Mouse (Mus musculus) gastrocnemius, postnatal 14 days (tissue): ENCODE data around the gene Pde4b. TPM values are rescaled to one million over a fixed set of nuclear protein-coding genes. Genes with fewer than 3 reads are reported as not detected.
"Not testable (repeated sequence)": the region's sequence is repeated elsewhere in the genome, so short reads cannot be mapped to it uniquely, and the experiment has no call there.

Source experiments
- DNase-seq: peaks from one replicate; pipeline ENCODE4 v3.0.0; 2021; ENCODE audit warnings: mixed read lengths
- intact Hi-C: fragments of 180-260 bp; cut with DNase I; formaldehyde crosslinking; loops from one replicate; pipeline ENCODE4 v1.15.1; 2025; ENCODE audit warnings: low total_unique reads
- total RNA-seq, 2 experiments: library from RNA; stranded (reverse); gene quantifications; 2 replicates each; pipeline ENCODE4 v1.2.3; 2021

Pde4b gene
- total RNA-seq, 2 experiments from 2014 or later = 28.8 to 39.4 TPM

- DNase-seq = no peak
- intact Hi-C loops = loop anchor here (2.0 kb wide), 1 partner anchor 161 kb away; no protein-coding TSS in a partner anchor
Observed at GRCm38 (mm10) chr4:102493342-102494128, 406.2 kb downstream of the Pde4b start.

DNA sequence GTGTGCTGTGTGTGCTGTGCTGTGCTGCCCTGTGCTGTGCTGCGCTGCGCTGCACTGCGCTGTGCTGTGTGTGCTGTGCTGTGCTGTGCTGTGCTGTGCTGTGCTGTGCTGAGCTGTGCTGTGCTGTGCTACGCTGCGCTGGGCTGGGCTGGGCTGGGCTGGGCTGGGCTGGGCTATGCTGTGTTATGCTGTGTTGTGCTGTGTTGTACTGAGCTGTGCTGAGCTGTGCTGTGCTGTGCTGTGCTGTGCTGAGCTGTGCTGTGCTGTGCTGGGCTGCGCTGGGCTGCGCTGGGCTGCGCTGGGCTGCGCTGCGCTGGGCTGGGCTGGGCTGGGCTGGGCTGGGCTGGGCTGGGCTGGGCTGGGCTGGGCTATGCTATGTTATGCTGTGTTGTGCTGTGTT, 406.9 kb downstream of the Pde4b start:
- intact Hi-C loops = not testable (repeated sequence)

DNA sequence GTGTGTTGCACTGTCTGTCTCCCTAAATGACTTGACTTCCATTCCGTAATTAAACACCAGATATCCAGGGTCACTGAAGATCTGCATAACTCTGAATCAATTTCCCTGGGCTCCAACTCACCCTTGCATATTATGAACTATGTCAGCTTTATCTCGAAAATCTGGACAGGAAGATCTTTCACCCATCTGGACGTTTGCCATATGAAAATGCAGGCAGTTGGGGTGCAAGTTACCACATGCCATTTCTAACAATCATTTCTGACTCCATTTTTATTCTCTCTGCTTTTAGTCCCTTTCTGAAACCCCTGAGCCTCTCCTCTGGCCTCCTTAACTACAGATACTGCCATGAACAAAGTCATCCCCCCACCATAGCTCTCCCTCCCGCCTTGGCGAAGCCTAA, 407.7 kb downstream of the Pde4b start:
- no peak for DNase-seq
- intact Hi-C loops = loop anchor here (5.0 kb wide), 1 partner anchor 87 kb away; no protein-coding TSS in a partner anchor

More for the DNA sequence above, 406.9 kb downstream of the Pde4b start:
- DNase-seq = not testable (repeated sequence)

DNA sequence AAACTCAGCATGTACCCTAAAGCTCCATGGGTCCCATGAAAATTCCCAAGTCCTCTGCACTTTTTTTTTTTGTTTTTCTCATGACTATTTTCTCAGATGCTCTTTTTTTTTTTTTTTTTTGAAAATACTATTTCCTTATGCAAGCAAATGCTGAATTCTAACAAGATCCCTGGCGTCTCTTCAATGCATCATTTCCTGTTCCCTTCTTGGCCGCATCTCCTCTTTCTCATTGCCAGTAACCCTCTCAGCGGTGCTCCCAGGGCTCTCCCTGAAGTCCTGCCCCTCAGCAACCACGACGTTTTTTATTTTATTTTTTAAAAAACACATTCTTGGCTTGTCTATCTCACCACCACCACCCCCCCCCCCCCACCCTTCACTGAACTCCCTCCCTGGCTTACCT, 408.1 kb downstream of the Pde4b start:
- intact Hi-C loops = loop anchor here (5.0 kb wide), 1 partner anchor 87 kb away; no protein-coding TSS in a partner anchor
- peak; percentile 35 for DNase-seq

GRCm38 (mm10) chr4:102496269-102497177, 409.2 kb downstream of the Pde4b start:
- intact Hi-C loops = loop anchor here (5.0 kb wide), 1 partner anchor 86 kb away; no protein-coding TSS in a partner anchor
- no peak for DNase-seq

GRCm38 (mm10) chr4:102497221-102497620, 409.9 kb downstream of the Pde4b start:
- no peak for DNase-seq
- intact Hi-C loops = loop anchor here (5.0 kb wide), 1 partner anchor 85 kb away; no protein-coding TSS in a partner anchor

GRCm38 (mm10) chr4:102498169-102498919, 411.0 kb downstream of the Pde4b start:
- intact Hi-C loops = loop anchor here (5.0 kb wide), 1 partner anchor 84 kb away; no protein-coding TSS in a partner anchor
- DNase-seq = no peak

- intact Hi-C loops = loop anchor here (5.0 kb wide), 1 partner anchor 83 kb away; no protein-coding TSS in a partner anchor
Observed at GRCm38 (mm10) chr4:102498920-102499316, 411.6 kb downstream of the Pde4b start.

GRCm38 (mm10) chr4:102505714-102506113, 418.4 kb downstream of the Pde4b start:
- DNase-seq = peak; percentile 17
- intact Hi-C loops = no loop called here

More at GRCm38 (mm10) chr4:102498920-102499316, 411.6 kb downstream of the Pde4b start:
- DNase-seq = no peak

DNA sequence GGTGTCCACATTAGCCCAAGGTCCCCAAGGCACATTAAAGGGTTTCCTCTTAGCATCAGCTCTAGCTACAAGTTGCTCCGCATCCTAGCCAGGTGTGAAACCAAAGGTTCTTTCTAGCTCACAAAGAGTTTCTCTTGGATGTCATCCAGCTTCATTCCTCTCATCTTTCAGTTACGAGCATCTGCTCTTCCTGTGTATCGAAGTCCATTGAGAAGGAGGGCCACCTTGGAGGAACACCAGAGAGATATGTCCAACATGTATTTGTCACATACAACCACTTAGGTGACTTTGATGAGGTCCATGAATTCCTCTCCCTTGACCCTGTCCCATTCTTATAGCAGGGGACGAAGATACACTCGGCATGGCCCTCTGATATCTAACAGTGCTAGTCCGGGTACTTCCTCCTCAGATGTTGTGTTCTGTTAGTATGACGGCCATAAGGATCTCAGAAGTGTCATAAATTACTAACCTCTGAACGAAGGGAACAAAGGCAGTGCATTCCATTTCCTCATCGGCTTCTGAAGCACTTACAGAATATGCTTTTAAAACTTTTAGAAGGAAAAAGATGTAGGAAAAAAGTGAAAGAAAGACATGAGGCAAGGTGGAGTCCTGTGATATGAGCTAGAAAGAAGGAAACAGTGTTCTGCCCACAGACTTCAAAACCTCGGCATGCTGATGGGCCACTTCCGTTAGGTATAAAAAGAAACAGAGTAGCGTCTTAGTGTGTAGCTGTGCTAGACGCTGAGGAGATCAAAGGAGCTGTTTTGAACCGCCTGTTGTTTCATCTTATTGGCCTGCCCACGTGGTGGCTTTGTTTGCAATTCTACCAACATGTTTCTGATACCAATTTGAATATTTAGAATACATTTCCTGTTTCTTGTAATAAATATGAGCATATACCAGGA, 419.3 kb downstream of the Pde4b start:
- no peak for DNase-seq

DNA sequence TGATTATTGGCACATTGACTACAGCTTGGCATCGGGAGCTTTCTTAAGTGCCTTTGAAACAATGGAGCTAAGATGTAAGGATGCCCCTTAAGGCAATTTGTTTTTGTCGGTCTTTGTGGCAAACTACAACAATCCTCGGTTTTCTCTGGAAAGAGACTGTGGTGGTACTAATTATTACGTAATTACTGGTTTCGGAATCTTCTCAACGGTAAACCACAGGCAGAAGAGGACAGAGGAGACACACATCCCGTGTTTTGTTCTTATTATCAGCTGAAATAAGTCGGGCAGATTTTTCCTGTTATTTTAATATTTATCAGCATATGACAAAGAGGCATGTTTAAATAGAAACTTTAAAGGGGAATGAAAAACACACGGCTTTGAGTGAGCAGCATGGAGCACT, 420.0 kb downstream of the Pde4b start:
- intact Hi-C loops = no loop called here
- DNase-seq = no peak

More for the DNA sequence above, 419.3 kb downstream of the Pde4b start:
- intact Hi-C loops = no loop called here

- DNase-seq = no peak
- intact Hi-C loops = no loop called here
Observed at GRCm38 (mm10) chr4:102507753-102508152, 420.4 kb downstream of the Pde4b start.

DNA sequence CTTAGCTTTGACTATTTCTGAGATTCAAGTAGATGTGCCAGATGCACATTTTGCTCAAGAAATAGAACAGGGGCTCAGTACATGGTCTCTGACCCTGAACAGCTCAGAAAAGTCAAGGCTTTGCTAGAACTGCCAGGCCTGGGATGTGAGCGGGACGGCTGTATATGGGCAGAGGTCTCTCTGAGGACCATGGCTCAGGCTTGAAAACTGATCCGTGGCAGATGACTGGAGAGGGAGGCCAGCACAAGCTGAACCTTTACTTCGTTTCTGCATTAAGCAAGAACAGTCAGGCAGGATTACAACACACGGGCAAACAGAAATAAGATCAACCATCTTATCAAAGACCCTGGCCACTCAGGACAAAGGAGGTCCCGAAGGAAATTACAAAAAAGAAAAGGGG, 422.7 kb downstream of the Pde4b start:
- intact Hi-C loops = loop anchor here (5.0 kb wide), 1 partner anchor 57 kb away; no protein-coding TSS in a partner anchor
- no peak for DNase-seq

GRCm38 (mm10) chr4:102510939-102511391, 423.6 kb downstream of the Pde4b start:
- DNase-seq = peak; percentile 85
- intact Hi-C loops = loop anchor here (5.0 kb wide), 1 partner anchor 56 kb away; no protein-coding TSS in a partner anchor

- peak; percentile 73 for DNase-seq
- intact Hi-C loops = loop anchor here (5.0 kb wide), 1 partner anchor 56 kb away; no protein-coding TSS in a partner anchor
Observed at GRCm38 (mm10) chr4:102511511-102511910, 424.2 kb downstream of the Pde4b start.

DNA sequence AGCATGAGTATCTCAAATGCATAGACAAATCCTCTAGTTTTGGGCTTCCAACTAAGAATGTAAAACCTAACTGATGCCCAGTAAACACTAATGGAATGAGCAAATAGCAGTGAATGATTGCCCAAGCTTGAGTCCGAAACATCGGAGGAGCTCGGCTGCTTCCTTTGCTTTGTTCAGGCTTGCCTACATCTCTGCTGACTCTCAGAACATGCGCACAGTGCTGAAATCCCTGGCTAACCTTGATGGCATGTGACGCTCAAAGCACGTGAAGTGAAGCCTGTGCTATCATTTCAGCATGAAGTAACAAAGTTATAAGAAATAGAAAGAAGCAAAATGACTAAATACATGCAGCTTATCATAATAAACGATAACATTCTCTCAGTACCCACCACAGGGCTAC, 425.6 kb downstream of the Pde4b start:
- intact Hi-C loops = loop anchor here (5.0 kb wide), 1 partner anchor 54 kb away; no protein-coding TSS in a partner anchor
- DNase-seq = no peak

GRCm38 (mm10) chr4:102513514-102513913, 426.2 kb downstream of the Pde4b start:
- no peak for DNase-seq

More at GRCm38 (mm10) chr4:102513514-102513913, 426.2 kb downstream of the Pde4b start:
- intact Hi-C loops = loop anchor here (5.0 kb wide), 1 partner anchor 54 kb away; no protein-coding TSS in a partner anchor
